Mouse (Mus musculus) cerebellum, adult 2 months (tissue): ENCODE measurements around the gene Oaf. TPM values are rescaled to one million over a fixed set of nuclear protein-coding genes. Genes with fewer than 3 reads are reported as not detected.

Experiments
- DNase-seq, 2 experiments: peaks; one replicate each; pipeline ENCODE4 v3.0.0; 2021
- H3K27ac ChIP-seq: fragments of 200-500 bp; 2 replicates; pipeline ENCODE4 v1.5.1; 2012; ENCODE audit warnings: low read length, control low read depth, inconsistent platforms; ENCODE audit not compliant: insufficient read depth
- H3K27me3 ChIP-seq: fragments of 200-500 bp; 2 replicates; pipeline ENCODE4 v1.6.1; 2012; ENCODE audit warnings: inconsistent platforms, mild to moderate bottlenecking, low read length, moderate library complexity; ENCODE audit not compliant: control insufficient read depth, insufficient read depth
- H3K4me1 ChIP-seq: fragments of 200-500 bp; 2 replicates; pipeline ENCODE4 v1.6.1; 2011; ENCODE audit warnings: low read length; ENCODE audit not compliant: control insufficient read depth, insufficient read depth
- H3K4me3 ChIP-seq: fragments of 200-500 bp; replicated peaks from 2 replicates; pipeline ENCODE3; 2011; ENCODE audit warnings: mild to moderate bottlenecking, low read depth, low read length, control low read depth; ENCODE audit not compliant: insufficient read depth
- CTCF ChIP-seq: fragments of 200-500 bp; IDR thresholded peaks from 2 replicates; pipeline ENCODE4 v1.5.1; 2011; ENCODE audit warnings: low read depth, mild to moderate bottlenecking, control low read depth, low read length, moderate library complexity, borderline replicate concordance; ENCODE audit not compliant: insufficient read depth
- POLR2A ChIP-seq: fragments of 200-500 bp; IDR thresholded peaks from 2 replicates; pipeline ENCODE4 v1.6.1; 2011; ENCODE audit warnings: low read length, control low read depth, borderline replicate concordance; ENCODE audit not compliant: insufficient read depth
- WGBS: fragments of 180-500 bp; shearing (Covaris S2); methylation state at CpG from one replicate; pipeline ENCODE4 v1.1.7; 2018; 5-methylcytosine and 5-hydroxymethylcytosine counted together
- polyA plus RNA-seq: library from polyadenylated mRNA; depleted of rRNA; stranded (reverse); fragments of >200 nt; gene quantifications from 2 replicates; pipeline ENCODE4 v1.2.3, GENCODE M21; 2012

The Oaf gene
- polyA plus RNA-seq, 1 experiment: 5.2 TPM

GRCm38 (mm10) chr9:43233515-43233914 lies 6.2 kb downstream of the Oaf start:
- TF ChIP-seq CTCF (no peak), POLR2A (no peak)
- no peak for DNase-seq
- H3K4me3 ChIP-seq: no peak overlapping the region
- no peaks in the 10 kb centered on the region; the same call in 1 of the 2 replicates for H3K4me1 ChIP-seq
- H3K27me3 ChIP-seq: no peaks in the 10 kb centered on the region
- no peak overlapping the region for H3K27ac ChIP-seq
- WGBS: 100% methylated on average over 1 of the region's 1 CpGs

GRCm38 (mm10) chr9:43233044-43233443 lies 6.7 kb downstream of the Oaf start:
- no peak for DNase-seq
- Histone ChIP-seq H3K27ac (no peak overlapping the region), H3K27me3 (no peaks in the 10 kb centered on the region), H3K4me1 (no peaks in the 10 kb centered on the region; the same call in 1 of the 2 replicates), H3K4me3 (no peak overlapping the region)
- TF ChIP-seq CTCF (no peak), POLR2A (no peak)
- WGBS: 70% methylated on average over 5 of the region's 5 CpGs

GRCm38 (mm10) chr9:43232286-43232685 lies 7.4 kb downstream of the Oaf start:
- no peak overlapping the region for H3K4me3 ChIP-seq

GRCm38 (mm10) chr9:43231805-43232204 lies 7.9 kb downstream of the Oaf start:
- DNase-seq: no peak
- Histone ChIP-seq H3K27ac (no peak overlapping the region), H3K27me3 (no peaks in the 10 kb centered on the region), H3K4me1 (no peaks in the 10 kb centered on the region; the same call in 1 of the 2 replicates), H3K4me3 (no peak overlapping the region)
- WGBS: 58% methylated on average over 4 of the region's 4 CpGs
- TF ChIP-seq CTCF (no peak), POLR2A (no peak)

More at GRCm38 (mm10) chr9:43232286-43232685, 7.4 kb downstream of the Oaf start:
- TF ChIP-seq POLR2A: no peak
- TF ChIP-seq CTCF: no peak
- Histone ChIP-seq H3K27ac (no peak overlapping the region), H3K4me1 (no peaks in the 10 kb centered on the region; the same call in 1 of the 2 replicates), H3K27me3 (no peaks in the 10 kb centered on the region)
- no peak for DNase-seq
- 33% methylated on average over 5 of the region's 5 CpGs for WGBS

GRCm38 (mm10) chr9:43230886-43231285 lies 8.8 kb downstream of the Oaf start:
- 75% methylated on average over 4 of the region's 4 CpGs for WGBS
- TF ChIP-seq POLR2A: no peak
- TF ChIP-seq CTCF: no peak
- H3K4me3 ChIP-seq: no peak overlapping the region
- no peak for DNase-seq
- no peak overlapping the region for H3K27ac ChIP-seq
- no peaks in the 10 kb centered on the region; the same call in 1 of the 2 replicates for H3K4me1 ChIP-seq
- no peaks in the 10 kb centered on the region for H3K27me3 ChIP-seq

- H3K4me1 ChIP-seq: no peaks in the 10 kb centered on the region; the same call in 1 of the 2 replicates
- 88% methylated on average over 7 of the region's 7 CpGs for WGBS
- no peak overlapping the region for H3K4me3 ChIP-seq
- H3K27ac ChIP-seq: no peak overlapping the region
- no peak for DNase-seq
- TF ChIP-seq CTCF (no peak), POLR2A (no peak)
- no peaks in the 10 kb centered on the region for H3K27me3 ChIP-seq
These were observed 9.7 kb downstream of the Oaf start for GRCm38 (mm10) chr9:43229962-43230361.

- H3K27ac ChIP-seq: no peak overlapping the region
- WGBS: 90% methylated on average over 10 of the region's 10 CpGs
- no peak overlapping the region for H3K4me3 ChIP-seq
- DNase-seq: no peak
- TF ChIP-seq POLR2A: no peak
- no peak for TF ChIP-seq CTCF
- no peaks in the 10 kb centered on the region for H3K27me3 ChIP-seq
- no peaks in the 10 kb centered on the region; the same call in 1 of the 2 replicates for H3K4me1 ChIP-seq
These were observed 10.3 kb downstream of the Oaf start for GRCm38 (mm10) chr9:43229398-43229895.

- H3K4me3 ChIP-seq: no peak overlapping the region
- H3K27me3 ChIP-seq: no peaks in the 10 kb centered on the region
- DNase-seq: no peak
- no peak overlapping the region for H3K27ac ChIP-seq
- no peaks in the 10 kb centered on the region; the same call in 1 of the 2 replicates for H3K4me1 ChIP-seq
- TF ChIP-seq CTCF (no peak), POLR2A (no peak)
- WGBS: 86% methylated on average over 2 of the region's 2 CpGs
These were observed 11.0 kb downstream of the Oaf start for GRCm38 (mm10) chr9:43228745-43229144.

GRCm38 (mm10) chr9:43227626-43228025 lies 12.1 kb downstream of the Oaf start:
- TF ChIP-seq POLR2A (no peak), CTCF (no peak)
- WGBS: 84% methylated on average over 8 of the region's 8 CpGs
- H3K27ac ChIP-seq: no peak overlapping the region
- no peak for DNase-seq
- H3K4me1 ChIP-seq: no peaks in the 10 kb centered on the region; the same call in 1 of the 2 replicates
- H3K27me3 ChIP-seq: no peaks in the 10 kb centered on the region
- H3K4me3 ChIP-seq: no peak overlapping the region
